Mouse (Mus musculus) NIH3T3 (cell line): ENCODE measurements around the gene Ntn1.

Experiments used
- DNase-seq: peaks from one replicate; pipeline ENCODE4 v3.0.0-alpha.2; 2012; ENCODE audit warnings: low read depth

Ntn1 gene

GRCm38 (mm10) chr11:68264276-68264675 is 136.3 kb downstream of the Ntn1 start:
- DNase-seq, result no peak

GRCm38 (mm10) chr11:68263100-68263499 is 137.5 kb downstream of the Ntn1 start:
- no peak for DNase-seq

- DNase-seq, result peak; percentile 31
Observed at GRCm38 (mm10) chr11:68261162-68261892, 139.3 kb downstream of the Ntn1 start.

- no peak for DNase-seq
Observed at GRCm38 (mm10) chr11:68260399-68260798, 140.2 kb downstream of the Ntn1 start.

GRCm38 (mm10) chr11:68258498-68258897 is 142.1 kb downstream of the Ntn1 start:
- DNase-seq, result no peak

DNA sequence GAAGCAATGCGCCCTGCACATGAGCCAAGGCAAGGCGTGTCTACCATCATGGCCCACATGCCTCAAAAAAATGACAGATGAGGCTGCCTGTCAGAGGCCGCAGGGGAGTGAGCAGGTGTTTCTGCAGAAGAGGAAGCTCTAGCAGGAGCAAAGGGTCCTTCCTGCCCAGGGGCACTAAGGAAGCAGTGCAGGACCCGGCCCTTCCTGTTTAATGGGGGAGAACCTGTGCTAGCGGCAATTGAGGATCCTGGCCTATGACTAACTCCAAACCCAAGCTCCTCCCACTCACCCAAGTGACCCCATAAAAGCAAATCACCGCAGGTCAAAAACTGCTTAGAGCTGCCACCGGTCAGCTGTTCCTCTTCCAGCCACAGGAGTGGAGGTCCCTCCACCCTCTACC is 147.1 kb downstream of the Ntn1 start:
- no peak for DNase-seq

DNA sequence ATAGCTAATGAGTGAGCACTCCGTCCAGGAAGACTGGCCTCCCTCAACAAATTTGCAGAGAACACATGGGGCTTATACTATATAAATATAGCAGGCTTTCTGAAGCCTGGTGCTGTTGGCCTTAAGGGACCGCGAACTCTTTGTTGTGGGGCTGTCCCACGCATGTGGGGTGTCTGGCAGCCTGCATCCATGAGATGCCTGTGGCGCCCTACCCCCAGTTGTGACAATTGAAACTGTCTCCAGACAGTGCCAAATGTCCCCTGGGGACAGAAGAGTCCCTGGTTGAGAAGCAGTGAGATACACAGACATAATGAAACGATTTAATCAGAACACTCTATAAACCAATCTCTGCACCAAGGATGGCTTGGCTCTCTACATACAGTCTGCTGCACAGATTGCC is 150.5 kb downstream of the Ntn1 start:
- no peak for DNase-seq

DNA sequence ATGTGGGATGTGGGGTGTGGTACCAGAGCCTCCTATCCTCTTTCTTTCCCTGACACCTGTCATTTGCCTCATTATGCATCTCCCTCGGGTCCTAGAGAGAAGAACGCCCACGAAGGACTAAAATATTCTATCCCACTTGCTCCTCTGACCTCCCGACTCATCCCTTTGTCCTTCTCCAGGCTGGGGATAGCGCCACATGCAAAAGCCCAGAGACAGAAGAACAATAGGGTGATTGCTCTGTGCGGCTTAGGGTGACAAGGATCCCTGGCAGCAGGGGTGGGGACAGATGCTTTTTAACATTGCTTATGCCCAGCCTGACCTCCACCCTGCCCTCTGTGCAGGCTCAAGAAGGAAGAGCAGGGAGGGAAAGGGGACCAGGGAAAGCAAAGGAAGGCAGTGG is 152.7 kb downstream of the Ntn1 start:
- DNase-seq, result no peak

DNA sequence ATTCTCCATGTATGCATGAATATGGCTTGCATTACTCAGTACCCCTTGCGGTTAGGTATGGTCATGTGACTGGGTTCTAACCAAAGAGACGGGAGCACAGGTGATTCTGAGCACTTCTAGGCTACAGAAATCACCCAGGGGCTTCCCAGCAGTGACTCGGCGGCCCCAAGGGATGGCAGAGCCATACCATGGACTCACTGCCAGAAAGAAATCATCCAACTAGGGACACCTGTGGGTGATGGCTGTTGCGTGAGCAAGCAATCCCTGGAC is 155.7 kb downstream of the Ntn1 start:
- no peak for DNase-seq

DNA sequence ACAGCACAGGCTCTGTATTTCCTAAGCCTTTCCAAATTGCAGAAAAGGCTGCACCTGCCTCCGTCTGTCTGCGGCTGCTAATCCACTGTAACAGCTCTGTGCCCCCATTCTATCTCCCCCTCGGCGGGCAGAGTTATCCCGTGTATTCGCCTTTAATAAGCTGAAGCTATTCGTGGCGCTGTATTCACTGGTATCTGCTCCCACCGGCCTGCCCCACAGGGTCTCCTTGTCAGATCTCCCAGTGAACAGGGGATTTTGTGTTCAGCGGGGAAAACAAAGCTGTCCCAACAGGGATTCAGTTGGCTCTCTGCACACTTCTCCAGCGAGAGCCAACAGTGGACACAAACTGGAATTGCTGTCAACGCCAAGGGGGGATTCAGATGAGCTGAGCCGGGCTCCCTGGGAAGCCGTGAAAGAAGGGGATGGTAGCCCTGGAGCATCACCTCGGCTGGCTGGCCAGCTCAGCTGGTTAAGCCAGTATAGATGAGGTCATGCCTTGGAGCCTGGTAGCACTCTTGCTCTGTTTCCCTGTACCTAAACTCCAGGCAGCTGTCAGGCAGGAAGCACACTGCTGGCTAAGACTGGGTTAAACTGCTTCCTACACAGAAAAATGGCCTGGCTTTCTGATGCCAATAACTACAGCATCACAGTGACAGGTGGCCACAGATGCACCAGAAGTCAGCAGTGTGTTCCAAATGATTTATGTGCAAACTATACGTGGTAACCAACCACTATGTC is 156.2 kb downstream of the Ntn1 start:
- no peak for DNase-seq

GRCm38 (mm10) chr11:68239756-68240155 is 160.9 kb downstream of the Ntn1 start:
- DNase-seq, result no peak

DNA sequence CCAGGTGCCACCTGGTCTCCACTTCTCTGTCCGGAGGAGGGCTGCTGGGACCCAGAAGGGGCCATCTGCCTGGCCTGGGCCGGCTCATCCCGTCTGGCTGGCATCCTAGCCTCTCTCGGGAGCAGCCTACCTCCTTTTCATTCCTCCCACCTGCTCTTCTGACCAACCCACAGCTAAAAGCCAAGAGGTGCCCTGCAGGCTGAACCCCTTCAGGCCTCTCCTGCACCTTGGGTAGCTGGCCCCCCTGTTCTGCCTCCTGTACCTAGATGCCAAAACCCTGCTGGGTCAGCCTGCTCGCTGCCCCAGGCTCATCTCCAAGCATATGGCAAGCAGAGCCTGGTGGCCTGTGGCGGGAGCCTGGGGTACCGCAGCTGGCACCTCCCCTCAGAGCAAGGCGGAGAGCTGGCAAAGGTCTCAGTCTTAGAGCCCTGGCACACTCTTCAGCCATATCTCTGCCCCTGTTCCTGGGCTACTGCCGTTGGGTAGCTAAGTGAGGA is 167.1 kb downstream of the Ntn1 start:
- DNase-seq, result no peak

DNA sequence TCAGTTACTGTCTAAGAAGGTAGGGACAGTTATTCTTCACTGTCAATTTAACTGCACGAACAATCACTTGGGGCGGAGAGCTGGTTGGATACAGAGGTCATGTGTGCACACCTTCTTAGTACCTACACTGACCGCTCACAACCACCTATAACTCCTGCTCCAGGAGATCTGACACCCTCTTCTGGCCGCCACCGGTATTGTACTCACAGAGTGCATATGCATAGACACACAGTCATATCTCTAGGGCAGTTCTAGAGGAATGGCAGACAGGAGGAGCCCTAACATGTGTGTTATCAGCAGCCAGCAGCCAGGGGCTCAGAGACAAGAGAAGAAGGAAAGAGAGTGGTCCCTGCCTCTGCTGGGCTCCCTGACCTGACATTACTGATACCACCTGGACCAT is 169.1 kb downstream of the Ntn1 start:
- no peak for DNase-seq

- DNase-seq, result peak; percentile 95
Observed at GRCm38 (mm10) chr11:68228941-68229665, 171.5 kb downstream of the Ntn1 start.

DNA sequence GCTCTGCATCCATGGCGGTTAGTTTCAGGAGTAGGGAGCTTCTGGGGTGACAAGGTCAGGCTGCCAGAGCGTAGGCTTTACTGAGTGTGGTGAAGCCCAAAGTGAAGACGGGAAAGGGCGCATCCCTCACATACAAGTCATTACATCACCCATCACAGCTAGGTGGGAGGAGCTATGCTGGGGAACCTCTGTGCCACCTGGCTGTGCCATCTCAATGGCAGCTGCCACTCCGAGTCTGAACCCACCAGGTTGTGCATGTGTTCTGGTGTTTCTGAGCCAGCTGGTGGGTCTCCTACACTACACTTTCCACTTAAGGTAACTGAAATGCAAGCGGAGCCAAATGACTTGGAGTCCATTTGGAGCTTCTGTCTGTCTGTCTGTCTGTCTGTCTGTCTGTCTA is 172.8 kb downstream of the Ntn1 start:
- DNase-seq, result no peak

GRCm38 (mm10) chr11:68226654-68227057 is 174.0 kb downstream of the Ntn1 start:
- DNase-seq, result no peak

GRCm38 (mm10) chr11:68223143-68223542 is 177.5 kb downstream of the Ntn1 start:
- DNase-seq, result no peak

DNA sequence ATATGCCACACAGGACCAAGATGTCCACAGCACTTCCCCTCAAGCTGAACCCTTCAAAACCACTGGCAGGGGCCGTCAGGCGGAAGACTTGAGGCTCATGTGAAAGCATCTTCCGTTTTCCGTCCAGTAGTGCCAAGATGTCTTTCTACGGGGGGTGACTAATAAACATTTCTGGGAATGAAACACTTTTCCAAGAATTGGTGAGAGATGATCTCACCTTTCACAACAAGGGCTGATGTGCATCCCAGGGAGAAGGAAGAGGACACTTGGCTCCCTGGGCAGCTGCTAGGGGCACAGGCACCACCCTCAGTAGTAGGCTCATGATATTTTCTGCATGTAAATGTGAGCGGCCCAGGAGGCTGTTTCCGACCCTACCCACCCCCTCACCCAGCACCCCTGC is 178.4 kb downstream of the Ntn1 start:
- peak; percentile 81 for DNase-seq

DNA sequence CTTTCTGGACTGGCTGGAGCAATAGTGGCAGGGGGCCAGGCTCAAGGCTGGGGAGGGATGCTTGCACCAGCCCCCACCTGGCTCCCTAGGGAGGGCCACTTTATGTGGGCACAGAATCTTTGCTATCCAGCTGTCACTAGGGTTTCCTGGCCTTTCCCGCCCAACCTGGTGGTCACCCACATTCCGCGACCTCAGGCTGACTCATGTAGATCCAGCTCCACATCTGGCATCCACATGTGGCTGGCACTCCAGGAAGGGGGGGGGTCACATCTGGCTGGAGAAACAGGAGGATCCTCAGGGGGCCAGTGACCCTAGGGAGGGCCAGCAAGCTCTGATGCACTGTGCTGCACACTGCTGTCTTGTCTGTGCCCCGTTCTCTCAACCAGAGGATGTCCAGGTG is 179.9 kb downstream of the Ntn1 start:
- peak; percentile 82 for DNase-seq

DNA sequence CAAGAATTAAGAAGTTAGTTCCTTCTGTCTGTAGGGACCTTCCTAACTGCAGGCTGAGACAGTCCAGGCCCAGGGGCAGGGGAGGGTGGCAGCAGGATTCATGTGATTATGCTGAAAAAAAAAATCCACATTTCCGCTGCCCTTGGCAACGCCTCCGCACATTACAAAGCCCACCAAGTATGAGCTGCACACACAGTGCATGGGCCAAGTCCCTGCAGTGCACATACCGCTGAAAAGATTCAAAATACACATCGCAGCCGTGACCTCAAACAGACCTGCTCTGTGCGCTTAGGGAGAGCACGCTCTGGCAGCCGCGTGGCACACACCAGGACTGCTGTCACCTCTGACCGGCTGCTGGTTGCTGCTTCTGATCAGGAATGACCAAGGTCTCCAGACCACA is 184.6 kb downstream of the Ntn1 start:
- no peak for DNase-seq

DNA sequence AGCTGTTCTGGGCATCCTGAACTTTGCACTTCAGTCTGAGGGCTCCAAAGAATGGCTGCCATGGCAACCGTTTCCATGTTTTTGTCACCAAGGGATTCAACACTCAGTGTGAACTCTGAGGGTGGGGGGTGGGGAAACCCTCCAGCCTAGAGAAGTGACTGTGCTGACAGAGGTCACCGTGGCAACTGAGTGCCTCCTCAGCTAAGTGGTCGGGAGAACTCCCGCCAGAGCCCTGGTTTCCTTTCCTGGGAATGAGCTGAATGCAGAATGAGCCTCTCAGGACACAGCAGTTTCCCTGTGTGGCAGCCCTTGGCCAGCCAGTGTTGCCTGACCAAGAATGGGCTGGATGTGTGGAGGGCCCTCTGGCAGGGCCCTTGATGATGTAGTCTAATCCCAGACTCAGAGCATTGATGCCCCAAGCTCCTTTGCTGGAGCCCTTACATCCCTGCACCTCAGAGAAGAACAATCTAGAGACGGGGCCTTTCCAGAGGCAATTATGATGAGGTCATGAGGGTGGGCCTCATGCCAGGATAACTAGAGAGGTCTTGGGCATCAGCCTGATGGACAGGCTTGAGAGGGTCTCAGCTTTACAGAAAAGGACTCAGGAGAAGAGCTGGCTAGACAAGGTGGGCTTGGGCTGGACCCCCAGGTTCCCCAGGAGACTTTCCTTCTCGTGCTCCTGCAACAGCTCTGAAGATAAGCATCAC is 185.3 kb downstream of the Ntn1 start:
- DNase-seq, result peak; percentile 51

GRCm38 (mm10) chr11:68214496-68215205 is 186.0 kb downstream of the Ntn1 start:
- DNase-seq, result no peak
